Mouse (Mus musculus): Measurements from ENCODE around the gene Ptrh1.

DNA sequence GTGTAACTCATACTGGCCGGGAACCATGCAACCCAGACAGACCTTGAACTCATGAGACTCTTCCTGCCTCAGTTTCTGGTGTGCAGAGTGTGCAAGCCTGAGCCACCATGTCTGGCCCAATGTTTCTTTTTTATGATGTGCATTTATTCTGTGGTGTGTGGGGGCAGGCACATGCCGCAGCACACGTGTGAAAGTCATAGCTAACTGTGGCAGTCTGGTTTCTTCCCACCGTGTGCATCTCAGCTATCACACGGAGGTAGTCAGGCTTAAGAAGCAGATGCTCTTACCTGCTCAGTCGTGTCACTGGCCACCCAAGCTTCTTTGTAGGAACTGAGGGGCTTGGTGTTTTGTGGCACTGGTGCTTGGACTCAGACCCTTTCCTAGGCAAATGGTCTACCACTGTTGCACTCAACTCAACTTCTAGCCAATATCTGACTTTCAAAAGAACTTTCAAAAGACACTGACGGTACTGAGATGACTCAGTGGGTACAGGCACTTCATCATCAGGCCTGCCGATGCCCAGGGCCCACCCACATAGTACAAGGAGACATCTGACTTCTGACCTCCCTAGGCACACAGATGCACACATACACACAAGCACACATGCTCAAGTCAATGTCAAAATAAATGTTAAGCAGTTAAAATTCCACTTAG, 2.8 kb upstream of the Ptrh1 start:
- no peak for TF ChIP-seq CTCF (IDR thresholded peaks at IDR 0.05; ENCODE audit: low read depth, low read length)
- TF ChIP-seq POLR2A (IDR thresholded peaks at IDR 0.05; ENCODE audit: borderline replicate concordance, low read depth, low read length), result no peak

Data from bone marrow macrophage, adult 2 months (primary cell).